Mouse (Mus musculus) stomach, embryonic 16.5 days (tissue): Measurements from ENCODE around the gene Orm2. TPM values are rescaled to one million over a fixed set of nuclear protein-coding genes. Genes with fewer than 3 reads are reported as not detected.

Source experiments
- ATAC-seq: fragments of 200-750 bp; cut with Nextera tagmentation; 2 replicates; pipeline ENCODE4 v1.8.0; 2017; ENCODE audit warnings: moderate number of reproducible peaks, moderate TSS enrichment; ENCODE audit not compliant: insufficient read depth, low FRiP score
- H3K27ac ChIP-seq: fragments of 300-500 bp; sonication (generic); 2 replicates; pipeline ENCODE4 v1.5.1; 2014; ENCODE audit warnings: low read length
- H3K27me3 ChIP-seq: fragments of 300-500 bp; sonication (generic); 2 replicates; pipeline ENCODE4 v1.6.1; 2014; ENCODE audit warnings: low read length, control low read depth, mixed read lengths; ENCODE audit not compliant: control insufficient read depth, insufficient read depth
- H3K36me3 ChIP-seq: fragments of 300-500 bp; sonication (generic); 2 replicates; pipeline ENCODE4 v1.6.1; 2014; ENCODE audit warnings: low read length; ENCODE audit not compliant: control insufficient read depth, insufficient read depth
- H3K4me1 ChIP-seq: fragments of 300-500 bp; sonication (generic); 2 replicates; pipeline ENCODE4 v1.6.1; 2014; ENCODE audit warnings: low read length, control low read depth, mixed read lengths; ENCODE audit not compliant: control insufficient read depth, insufficient read depth
- H3K4me2 ChIP-seq: fragments of 300-500 bp; sonication (generic); 2 replicates; pipeline ENCODE4 v1.6.1; 2014; ENCODE audit warnings: low read depth, low read length, mixed read lengths
- H3K4me3 ChIP-seq: fragments of 300-500 bp; sonication (generic); replicated peaks from 2 replicates; pipeline ENCODE4 v1.5.1; 2014; ENCODE audit warnings: mild to moderate bottlenecking, low read length
- H3K9ac ChIP-seq: fragments of 300-500 bp; sonication (generic); 2 replicates; pipeline ENCODE4 v1.6.1; 2014; ENCODE audit warnings: low read length
- H3K9me3 ChIP-seq: fragments of 300-500 bp; sonication (generic); replicated peaks from 2 replicates; pipeline ENCODE4 v1.6.1; 2016; ENCODE audit warnings: low read length, control low read depth; ENCODE audit not compliant: control insufficient read depth
- WGBS: fragments of 180-500 bp; shearing (Covaris S2); extraction: QIAGEN DNeasy Blood & Tissue Kit; methylation state at CpG from one replicate; pipeline ENCODE4 v1.1.7; 2014; 5-methylcytosine and 5-hydroxymethylcytosine counted together
- polyA plus RNA-seq: library from polyadenylated mRNA; unstranded; fragments of >200 nt; fragmentation: Nextera tagmentation; extraction: Ambion mirVana; gene quantifications from 2 replicates; pipeline ENCODE4 v1.2.1, GENCODE M21; 2015

Gene Orm2
- polyA plus RNA-seq, 1 experiment from 2014 or later, result not detected

DNA sequence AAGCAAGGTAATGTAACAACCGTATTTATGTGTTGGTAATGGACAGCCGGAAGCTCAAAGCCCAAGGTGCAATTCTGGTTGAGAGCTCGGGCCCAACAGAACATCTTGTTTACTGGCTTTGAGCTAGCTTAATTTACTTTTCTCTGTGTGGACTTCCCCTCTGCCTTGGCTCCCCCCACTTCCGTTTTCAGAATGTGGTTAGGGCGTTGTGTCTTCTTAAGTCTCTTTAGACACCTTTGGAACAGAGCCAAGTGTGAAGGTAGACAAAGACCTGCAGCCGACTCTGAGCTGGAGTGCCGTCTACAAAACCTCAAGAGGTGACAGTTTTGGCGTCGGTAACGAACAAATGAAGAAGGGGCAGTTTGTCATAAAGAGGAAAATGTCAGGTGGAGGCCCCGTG is 23.5 kb downstream of the Orm2 start:
- no peak overlapping the region for H3K9ac ChIP-seq
- no peaks in the 10 kb centered on the region; the same call in 1 of the 2 replicates for H3K4me1 ChIP-seq
- H3K4me3 ChIP-seq, result no peak overlapping the region
- H3K4me2 ChIP-seq, result no peak overlapping the region
- H3K27ac ChIP-seq, result no peak overlapping the region
- H3K27me3 ChIP-seq, result no peaks in the 10 kb centered on the region
- no peak for ATAC-seq
- 0 out of 2 replicates have a peak, but pooled peaks cover 6% of the 10 kb centered on the region for H3K36me3 ChIP-seq
- 66% methylated on average over 11 of the region's 11 CpGs for WGBS
- H3K9me3 ChIP-seq, result no peaks in the 10 kb centered on the region

DNA sequence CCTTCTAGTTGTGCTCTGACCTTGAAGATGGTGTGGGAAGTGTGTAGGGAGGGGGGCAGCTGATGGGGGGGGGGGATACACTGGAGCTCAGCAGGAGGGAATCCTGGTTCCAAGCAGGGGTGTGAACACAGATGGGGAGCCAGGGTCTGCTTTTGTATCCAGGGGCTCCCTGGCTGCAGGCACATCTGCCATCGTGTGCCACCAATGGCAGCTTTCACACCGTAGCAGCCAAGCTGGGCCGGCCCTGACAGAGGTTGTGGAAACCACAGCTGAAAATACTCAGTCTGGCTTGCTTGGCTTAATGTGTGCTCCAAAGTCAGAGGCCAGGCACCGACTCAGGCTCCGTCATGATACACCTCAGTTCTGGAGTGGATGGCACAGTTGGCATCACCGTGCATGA is 25.8 kb downstream of the Orm2 start:
- Histone ChIP-seq H3K4me1 (no peaks in the 10 kb centered on the region; the same call in 1 of the 2 replicates), H3K4me3 (no peak overlapping the region), H3K27me3 (no peaks in the 10 kb centered on the region), H3K4me2 (no peak overlapping the region), H3K9me3 (no peaks in the 10 kb centered on the region), H3K9ac (no peak overlapping the region), H3K36me3 (no peaks in the 10 kb centered on the region), H3K27ac (no peak overlapping the region)
- no peak for ATAC-seq
- 74% methylated on average over 6 of the region's 6 CpGs for WGBS

DNA sequence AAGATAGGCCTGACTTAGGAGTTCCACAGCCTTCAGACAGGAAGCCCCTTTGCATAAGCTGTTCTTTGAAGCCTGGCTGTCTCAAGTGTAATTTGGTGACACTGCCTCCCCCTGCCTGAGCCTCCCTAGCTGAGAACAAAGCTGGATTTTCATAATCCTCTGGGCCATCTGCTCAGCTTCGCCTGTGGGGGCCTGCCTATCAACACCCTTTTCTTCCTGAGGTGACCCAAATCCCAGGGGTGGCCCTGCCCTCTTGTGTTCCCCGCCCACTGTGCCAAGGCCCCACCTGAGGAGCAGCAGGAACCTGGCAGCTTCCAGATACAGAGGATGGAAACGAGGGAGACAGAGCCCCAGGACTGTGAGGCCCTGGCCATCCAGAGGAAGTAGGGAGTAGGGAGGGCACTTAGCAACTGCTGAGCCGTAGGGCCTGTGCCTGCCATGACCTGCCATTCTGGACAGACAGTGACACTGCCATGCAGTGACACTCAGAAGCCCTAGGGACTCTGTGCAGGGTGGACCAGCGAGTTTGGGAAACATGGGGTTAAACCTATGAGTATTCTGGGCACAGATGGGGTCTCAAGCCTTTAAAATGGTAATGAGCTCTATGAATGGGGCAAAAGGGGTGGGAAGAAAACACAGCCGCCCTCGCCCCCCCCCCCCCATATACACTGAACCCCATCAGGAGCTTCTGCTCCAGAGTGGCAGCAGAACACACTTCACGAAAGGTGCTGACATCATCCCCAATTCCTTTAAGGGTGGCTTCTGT is 27.1 kb downstream of the Orm2 start:
- H3K9ac ChIP-seq, result 0 out of 2 replicates have a peak overlapping the region, but pooled peaks have one; percentile 9
- H3K9me3 ChIP-seq, result no peaks in the 10 kb centered on the region
- no peak for ATAC-seq
- H3K4me2 ChIP-seq, result no peak overlapping the region
- H3K4me1 ChIP-seq, result no peaks in the 10 kb centered on the region; the same call in 1 of the 2 replicates
- no peaks in the 10 kb centered on the region for H3K27me3 ChIP-seq
- H3K27ac ChIP-seq, result no peak overlapping the region
- H3K36me3 ChIP-seq, result 0 out of 2 replicates have a peak, but pooled peaks cover 4% of the 10 kb centered on the region
- 54% methylated on average over 8 of the region's 8 CpGs for WGBS
- no peak overlapping the region for H3K4me3 ChIP-seq

DNA sequence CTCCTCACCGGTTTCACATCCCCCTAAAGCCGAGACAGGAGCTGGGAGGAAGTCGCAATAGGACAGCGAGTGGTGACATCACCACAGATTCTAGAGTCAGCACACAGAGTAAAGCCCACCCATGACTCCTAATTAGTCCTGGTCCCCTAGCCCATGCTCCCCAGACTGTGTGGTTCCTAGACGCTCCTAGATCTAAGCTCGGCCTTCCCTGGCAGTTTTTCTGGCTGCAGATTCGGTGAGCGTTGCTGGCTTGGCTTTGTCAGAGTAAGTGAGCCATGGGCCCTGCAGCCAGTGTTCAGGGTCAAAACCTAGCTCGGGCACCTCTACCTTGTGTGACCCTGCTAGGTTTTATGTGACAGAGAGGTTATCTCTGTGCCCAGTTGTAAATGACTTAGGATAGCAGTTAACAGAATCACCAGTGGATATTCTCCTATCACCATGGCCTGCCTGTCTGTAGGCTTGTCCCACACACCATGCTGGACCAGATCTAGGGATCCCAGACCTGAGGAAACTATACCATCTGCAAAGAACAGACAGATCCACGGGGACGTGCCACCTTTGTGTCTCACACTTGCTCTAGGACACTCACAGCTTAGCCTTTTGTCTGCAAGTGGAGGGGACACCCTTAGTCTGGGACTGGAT is 27.8 kb downstream of the Orm2 start:
- no peak overlapping the region for H3K4me2 ChIP-seq
- 70% methylated on average over 11 of the region's 11 CpGs for WGBS
- no peaks in the 10 kb centered on the region; the same call in 1 of the 2 replicates for H3K4me1 ChIP-seq
- no peak overlapping the region for H3K4me3 ChIP-seq
- 0 out of 2 replicates have a peak, but pooled peaks cover 6% of the 10 kb centered on the region for H3K36me3 ChIP-seq
- no peak overlapping the region for H3K27ac ChIP-seq
- H3K27me3 ChIP-seq, result no peaks in the 10 kb centered on the region
- no peak for ATAC-seq
- H3K9me3 ChIP-seq, result no peaks in the 10 kb centered on the region
- H3K9ac ChIP-seq, result no peak overlapping the region

DNA sequence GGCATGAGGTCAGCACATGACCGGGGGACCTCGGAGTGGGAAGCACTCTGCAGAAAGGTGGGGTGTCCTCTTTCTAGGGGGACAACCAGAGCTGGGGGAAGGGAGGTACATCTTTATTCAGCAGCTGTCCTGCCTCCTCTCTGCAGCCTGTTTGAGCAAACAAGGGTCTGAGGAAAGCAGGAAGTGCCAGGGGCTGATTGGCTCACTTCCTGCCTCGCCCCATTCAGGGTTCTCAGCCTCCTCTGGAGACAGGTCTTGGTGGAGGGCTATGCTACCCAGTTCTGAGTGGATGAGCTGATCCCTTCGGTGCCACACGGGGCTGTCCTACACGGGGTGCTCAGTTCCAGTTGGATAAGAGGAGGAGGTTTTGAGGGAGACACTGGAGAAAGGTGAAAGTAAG is 29.1 kb downstream of the Orm2 start:
- no peaks in the 10 kb centered on the region for H3K9me3 ChIP-seq
- 0 out of 2 replicates have a peak, but pooled peaks cover 6% of the 10 kb centered on the region for H3K36me3 ChIP-seq
- no peak overlapping the region for H3K4me3 ChIP-seq
- H3K9ac ChIP-seq, result no peak overlapping the region
- no peak overlapping the region for H3K4me2 ChIP-seq
- no peak for ATAC-seq
- WGBS, result 77% methylated on average over 6 of the region's 6 CpGs
- no peak overlapping the region for H3K27ac ChIP-seq
- no peaks in the 10 kb centered on the region for H3K27me3 ChIP-seq
- no peaks in the 10 kb centered on the region; the same call in 1 of the 2 replicates for H3K4me1 ChIP-seq

DNA sequence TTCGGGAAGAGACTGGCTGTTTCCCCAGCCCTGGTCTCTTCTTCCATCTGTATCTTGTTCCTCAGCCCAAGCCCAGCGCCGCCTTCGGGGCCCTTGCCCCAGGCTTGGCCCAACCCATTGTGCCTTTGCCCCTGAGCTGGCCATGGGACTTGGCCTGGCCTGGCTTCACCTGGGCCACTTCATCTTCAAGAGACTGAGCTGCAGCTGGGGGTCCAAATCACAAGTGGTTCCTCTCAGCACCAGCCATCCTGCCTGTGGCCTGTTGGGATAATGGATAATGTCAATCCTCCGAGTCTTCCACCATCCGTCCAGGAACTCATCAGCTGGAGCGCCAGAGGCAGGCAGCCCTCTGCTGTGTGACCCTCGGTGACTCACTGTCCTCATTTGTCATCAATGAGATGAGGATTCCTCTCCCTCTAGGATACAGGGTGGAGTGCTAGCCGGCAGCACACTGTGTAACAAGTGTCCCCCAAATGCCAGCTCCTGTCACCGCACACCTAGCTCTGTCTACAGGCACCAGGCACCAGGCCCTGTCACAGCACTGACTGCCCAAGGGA is 35.8 kb downstream of the Orm2 start:
- ATAC-seq, result no peak
- Histone ChIP-seq H3K4me2 (no peak overlapping the region), H3K4me3 (no peak overlapping the region), H3K9me3 (no peaks in the 10 kb centered on the region), H3K4me1 (peaks cover 23% of the 10 kb centered on the region), H3K27ac (no peak overlapping the region), H3K9ac (no peak overlapping the region), H3K27me3 (no peaks in the 10 kb centered on the region), H3K36me3 (0 out of 2 replicates have a peak, but pooled peaks cover 6% of the 10 kb centered on the region)
- 77% methylated on average over 10 of the region's 10 CpGs for WGBS

DNA sequence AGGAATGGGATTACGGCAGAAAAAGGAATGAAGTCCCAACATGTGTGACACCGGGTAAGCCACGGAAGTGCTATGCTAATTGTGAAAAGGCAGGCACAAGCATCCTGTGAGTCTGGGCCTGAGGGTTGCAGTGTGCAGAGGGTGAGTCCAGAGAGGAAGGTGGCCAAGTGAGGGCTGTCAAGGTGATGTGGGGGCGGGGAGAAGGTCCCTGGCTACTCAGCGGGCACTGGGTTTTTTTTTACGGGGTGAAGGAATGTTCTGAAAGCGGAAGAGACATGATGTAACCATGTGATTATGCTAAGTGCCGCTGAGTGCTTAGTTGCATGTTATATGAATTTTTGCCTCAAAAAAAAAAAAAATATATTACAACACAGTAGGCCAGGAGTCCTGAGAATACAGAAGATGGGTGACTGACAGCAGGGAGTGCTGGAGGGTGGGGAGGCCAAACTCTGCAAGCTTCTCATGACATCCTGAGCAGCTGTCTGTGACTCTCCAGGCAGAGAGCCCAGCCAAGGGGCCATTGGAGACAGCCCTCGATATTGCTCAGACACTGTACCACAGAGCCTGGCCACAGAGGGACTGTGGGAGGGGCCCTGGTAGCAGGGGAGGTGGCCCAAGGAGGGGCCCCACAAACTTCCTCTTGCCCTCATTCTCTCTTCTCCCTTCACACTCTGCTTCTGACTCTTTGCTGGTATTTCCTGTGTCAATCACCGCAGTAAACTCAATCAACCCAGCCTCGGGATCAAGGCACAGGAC is 36.8 kb downstream of the Orm2 start:
- Histone ChIP-seq H3K36me3 (0 out of 2 replicates have a peak, but pooled peaks cover 4% of the 10 kb centered on the region), H3K27ac (peak overlapping the region; percentile 62; the same call in 1 of the 2 replicates), H3K4me1 (peaks cover 31% of the 10 kb centered on the region), H3K9me3 (no peaks in the 10 kb centered on the region), H3K27me3 (no peaks in the 10 kb centered on the region), H3K9ac (peak overlapping the region; percentile 47; the same call in 1 of the 2 replicates), H3K4me2 (0 out of 2 replicates have a peak overlapping the region, but pooled peaks have one; percentile 16), H3K4me3 (no peak overlapping the region; the same call in 1 of the 2 replicates)
- WGBS, result 57% methylated on average over 11 of the region's 11 CpGs
- no peak for ATAC-seq

DNA sequence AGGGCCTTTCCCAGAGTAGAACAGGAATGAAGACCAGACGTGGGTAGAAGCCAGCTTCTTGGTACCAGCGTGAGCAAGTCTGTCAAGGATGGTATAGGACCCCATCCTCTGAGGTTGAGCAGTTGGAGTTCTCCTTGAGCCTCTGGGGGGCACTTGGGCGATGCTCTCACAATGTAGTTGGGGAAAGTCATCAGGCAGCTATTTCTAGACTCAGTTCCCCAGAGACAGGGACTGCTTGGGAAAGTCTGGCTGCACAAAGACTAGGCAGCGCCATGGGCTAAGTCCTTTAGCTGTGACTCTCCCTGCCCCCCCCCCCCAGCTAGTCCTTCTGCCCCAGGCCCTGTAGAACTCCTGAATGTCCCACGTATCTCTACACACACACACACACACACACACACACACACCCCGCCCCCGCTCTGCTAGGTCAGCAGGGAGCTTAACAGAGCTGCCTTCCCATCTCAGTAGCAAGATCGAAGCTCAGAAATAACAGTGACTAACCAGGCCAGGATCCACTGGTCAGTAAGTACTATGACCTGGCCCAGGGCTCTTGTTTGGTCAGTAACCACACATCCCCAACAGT is 37.5 kb downstream of the Orm2 start:
- H3K4me2 ChIP-seq, result 0 out of 2 replicates have a peak overlapping the region, but pooled peaks have one; percentile 16

More for the DNA sequence above, 37.5 kb downstream of the Orm2 start:
- Histone ChIP-seq H3K4me3 (no peak overlapping the region; the same call in 1 of the 2 replicates), H3K36me3 (no peaks in the 10 kb centered on the region), H3K9me3 (no peaks in the 10 kb centered on the region), H3K27ac (peak overlapping the region; percentile 62; the same call in 1 of the 2 replicates), H3K4me1 (peaks cover 38% of the 10 kb centered on the region), H3K9ac (peak overlapping the region; percentile 47; the same call in 1 of the 2 replicates), H3K27me3 (no peaks in the 10 kb centered on the region)
- WGBS, result 69% methylated on average over 8 of the region's 8 CpGs
- ATAC-seq, result no peak
